Mouse (Mus musculus): ENCODE measurements around the gene Zfp536. TPM values are rescaled to one million over a fixed set of nuclear protein-coding genes. Genes with fewer than 3 reads are reported as not detected.
A peak's percentile ranks its signal among the peaks of the same experiment; 100 is the strongest.

The Zfp536 gene
- polyA plus RNA-seq, 1 experiment from 2014 or later, result 2.8 TPM

GRCm38 (mm10) chr7:37594211-37595030 lies 179.0 kb downstream of the Zfp536 start:
- ATAC-seq (replicated peaks; ENCODE audit: insufficient number of reproducible peaks, low FRiP score, low TSS enrichment), result no peak
- Histone ChIP-seq H3K9ac (ENCODE audit: low read depth, low read length) (no peak overlapping the region), H3K36me3 (ENCODE audit: control insufficient read depth, insufficient read depth, low read length) (no peaks in the 10 kb centered on the region), H3K4me1 (ENCODE audit: control insufficient read depth, insufficient read depth, low read length) (no peaks in the 10 kb centered on the region), H3K27me3 (ENCODE audit: control insufficient read depth, insufficient read depth, low read length) (no peaks in the 10 kb centered on the region), H3K4me2 (no peak overlapping the region), H3K9me3 (replicated peaks; ENCODE audit: control insufficient read depth, low read length) (no peaks in the 10 kb centered on the region), H3K27ac (ENCODE audit: low read depth, low read length) (no peak overlapping the region), H3K4me3 (ENCODE audit: low read depth, low read length) (no peak overlapping the region)
- WGBS (ENCODE audit: insufficient replicate concordance), result 70% methylated on average over 12 of the region's 12 CpGs

DNA sequence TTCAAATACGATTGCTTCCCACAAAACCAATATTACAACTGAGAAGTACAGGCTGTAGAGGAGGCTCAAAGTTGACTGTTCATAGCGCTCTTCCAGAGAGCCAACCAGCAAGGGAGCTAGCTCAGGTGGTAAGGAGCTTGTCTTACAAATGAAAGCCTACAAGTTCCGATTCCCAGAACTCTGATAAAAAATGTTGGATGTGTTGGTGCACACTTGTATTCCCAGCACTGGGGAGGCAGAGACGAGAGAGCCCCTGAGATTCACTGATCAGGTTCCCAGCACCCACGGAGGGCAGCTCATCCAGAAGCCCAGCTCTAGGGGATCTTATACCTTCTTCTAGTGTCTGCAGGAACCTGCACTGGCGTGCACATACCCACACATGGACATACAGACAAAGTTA lies 179.9 kb downstream of the Zfp536 start:
- no peak overlapping the region for H3K9ac ChIP-seq (ENCODE audit: low read depth, low read length)
- WGBS (ENCODE audit: insufficient replicate concordance), result 84% methylated on average over 6 of the region's 6 CpGs
- H3K4me3 ChIP-seq (ENCODE audit: low read depth, low read length), result no peak overlapping the region
- no peaks in the 10 kb centered on the region for H3K4me1 ChIP-seq (ENCODE audit: control insufficient read depth, insufficient read depth, low read length)
- H3K9me3 ChIP-seq (replicated peaks; ENCODE audit: control insufficient read depth, low read length), result no peaks in the 10 kb centered on the region
- no peak overlapping the region for H3K27ac ChIP-seq (ENCODE audit: low read depth, low read length)
- H3K36me3 ChIP-seq (ENCODE audit: control insufficient read depth, insufficient read depth, low read length), result no peaks in the 10 kb centered on the region
- no peak overlapping the region for H3K4me2 ChIP-seq
- no peak for ATAC-seq (replicated peaks; ENCODE audit: insufficient number of reproducible peaks, low FRiP score, low TSS enrichment)
- no peaks in the 10 kb centered on the region for H3K27me3 ChIP-seq (ENCODE audit: control insufficient read depth, insufficient read depth, low read length)

DNA sequence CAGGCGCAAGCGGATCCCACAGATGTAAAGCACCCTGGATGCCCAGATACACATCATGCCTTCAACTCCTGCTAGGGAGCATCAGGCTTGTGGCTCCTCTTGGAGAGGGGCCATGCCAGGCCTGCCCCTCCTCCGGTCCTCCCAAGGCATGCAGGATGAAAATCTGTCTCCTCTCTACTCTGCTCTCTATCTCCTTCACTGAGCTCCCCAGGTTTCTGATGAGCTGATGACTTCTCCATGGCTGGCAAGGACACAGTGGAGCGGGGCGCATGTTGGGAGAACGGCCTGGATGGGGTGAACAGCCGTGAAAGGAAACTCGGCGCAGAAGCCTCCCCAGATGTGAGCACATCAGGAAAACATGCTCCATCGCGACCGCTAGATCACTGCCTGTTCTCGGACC lies 186.7 kb downstream of the Zfp536 start:
- Histone ChIP-seq H3K4me1 (ENCODE audit: control insufficient read depth, insufficient read depth, low read length) (no peaks in the 10 kb centered on the region), H3K9ac (ENCODE audit: low read depth, low read length) (no peak overlapping the region), H3K9me3 (replicated peaks; ENCODE audit: control insufficient read depth, low read length) (no peaks in the 10 kb centered on the region), H3K4me2 (no peak overlapping the region), H3K36me3 (ENCODE audit: control insufficient read depth, insufficient read depth, low read length) (no peaks in the 10 kb centered on the region), H3K4me3 (ENCODE audit: low read depth, low read length) (no peak overlapping the region), H3K27me3 (ENCODE audit: control insufficient read depth, insufficient read depth, low read length) (no peaks in the 10 kb centered on the region), H3K27ac (ENCODE audit: low read depth, low read length) (no peak overlapping the region)
- no peak for ATAC-seq (replicated peaks; ENCODE audit: insufficient number of reproducible peaks, low FRiP score, low TSS enrichment)
- WGBS (ENCODE audit: insufficient replicate concordance), result 83% methylated on average over 13 of the region's 13 CpGs

GRCm38 (mm10) chr7:37581262-37581661 lies 192.2 kb downstream of the Zfp536 start:
- Histone ChIP-seq H3K4me3 (ENCODE audit: low read depth, low read length) (no peak overlapping the region), H3K9me3 (replicated peaks; ENCODE audit: control insufficient read depth, low read length) (no peaks in the 10 kb centered on the region), H3K27me3 (ENCODE audit: control insufficient read depth, insufficient read depth, low read length) (no peaks in the 10 kb centered on the region), H3K27ac (ENCODE audit: low read depth, low read length) (no peak overlapping the region), H3K4me1 (ENCODE audit: control insufficient read depth, insufficient read depth, low read length) (no peaks in the 10 kb centered on the region), H3K9ac (ENCODE audit: low read depth, low read length) (no peak overlapping the region), H3K36me3 (ENCODE audit: control insufficient read depth, insufficient read depth, low read length) (no peaks in the 10 kb centered on the region), H3K4me2 (no peak overlapping the region)
- no peak for ATAC-seq (replicated peaks; ENCODE audit: insufficient number of reproducible peaks, low FRiP score, low TSS enrichment)
- WGBS (ENCODE audit: insufficient replicate concordance), result 79% methylated on average over 3 of the region's 3 CpGs

GRCm38 (mm10) chr7:37580554-37580953 lies 192.9 kb downstream of the Zfp536 start:
- no peaks in the 10 kb centered on the region for H3K36me3 ChIP-seq (ENCODE audit: control insufficient read depth, insufficient read depth, low read length)
- 39% methylated on average over 5 of the region's 5 CpGs for WGBS (ENCODE audit: insufficient replicate concordance)
- H3K27me3 ChIP-seq (ENCODE audit: control insufficient read depth, insufficient read depth, low read length), result no peaks in the 10 kb centered on the region
- H3K4me3 ChIP-seq (ENCODE audit: low read depth, low read length), result no peak overlapping the region
- no peak overlapping the region for H3K9ac ChIP-seq (ENCODE audit: low read depth, low read length)
- ATAC-seq (replicated peaks; ENCODE audit: insufficient number of reproducible peaks, low FRiP score, low TSS enrichment), result no peak
- H3K9me3 ChIP-seq (replicated peaks; ENCODE audit: control insufficient read depth, low read length), result no peaks in the 10 kb centered on the region
- H3K4me1 ChIP-seq (ENCODE audit: control insufficient read depth, insufficient read depth, low read length), result no peaks in the 10 kb centered on the region
- H3K4me2 ChIP-seq, result no peak overlapping the region
- H3K27ac ChIP-seq (ENCODE audit: low read depth, low read length), result no peak overlapping the region

DNA sequence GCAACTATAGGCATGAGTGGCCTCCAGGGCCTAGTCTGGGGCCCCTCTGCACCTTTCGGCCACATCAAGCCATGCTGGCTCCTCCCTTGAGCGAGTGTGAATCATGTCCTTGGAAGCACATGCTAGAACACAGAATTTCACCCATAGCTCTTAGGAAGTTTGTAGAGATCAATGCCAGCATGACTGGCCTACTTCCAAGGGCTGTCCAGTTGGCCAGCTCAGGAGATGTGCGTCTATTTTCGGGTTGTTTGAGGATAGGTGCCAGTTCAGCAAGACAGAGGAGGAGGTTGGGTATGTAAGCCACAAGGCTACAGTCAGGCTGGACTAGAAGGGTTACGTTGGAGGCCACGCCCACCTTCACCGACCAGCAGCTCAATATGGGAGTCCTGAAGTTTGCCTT lies 201.4 kb downstream of the Zfp536 start:
- peaks cover 3% of the 10 kb centered on the region; the same call in 1 of the 2 replicates for H3K27me3 ChIP-seq (ENCODE audit: control insufficient read depth, insufficient read depth, low read length)
- no peak overlapping the region for H3K27ac ChIP-seq (ENCODE audit: low read depth, low read length)
- H3K4me2 ChIP-seq, result no peak overlapping the region
- H3K36me3 ChIP-seq (ENCODE audit: control insufficient read depth, insufficient read depth, low read length), result no peaks in the 10 kb centered on the region
- no peaks in the 10 kb centered on the region for H3K9me3 ChIP-seq (replicated peaks; ENCODE audit: control insufficient read depth, low read length)
- no peak overlapping the region for H3K4me3 ChIP-seq (ENCODE audit: low read depth, low read length)
- no peak overlapping the region for H3K9ac ChIP-seq (ENCODE audit: low read depth, low read length)
- 0 out of 2 replicates have a peak, but pooled peaks cover 3% of the 10 kb centered on the region for H3K4me1 ChIP-seq (ENCODE audit: control insufficient read depth, insufficient read depth, low read length)
- no peak for ATAC-seq (replicated peaks; ENCODE audit: insufficient number of reproducible peaks, low FRiP score, low TSS enrichment)
- WGBS (ENCODE audit: insufficient replicate concordance), result 86% methylated on average over 7 of the region's 7 CpGs

DNA sequence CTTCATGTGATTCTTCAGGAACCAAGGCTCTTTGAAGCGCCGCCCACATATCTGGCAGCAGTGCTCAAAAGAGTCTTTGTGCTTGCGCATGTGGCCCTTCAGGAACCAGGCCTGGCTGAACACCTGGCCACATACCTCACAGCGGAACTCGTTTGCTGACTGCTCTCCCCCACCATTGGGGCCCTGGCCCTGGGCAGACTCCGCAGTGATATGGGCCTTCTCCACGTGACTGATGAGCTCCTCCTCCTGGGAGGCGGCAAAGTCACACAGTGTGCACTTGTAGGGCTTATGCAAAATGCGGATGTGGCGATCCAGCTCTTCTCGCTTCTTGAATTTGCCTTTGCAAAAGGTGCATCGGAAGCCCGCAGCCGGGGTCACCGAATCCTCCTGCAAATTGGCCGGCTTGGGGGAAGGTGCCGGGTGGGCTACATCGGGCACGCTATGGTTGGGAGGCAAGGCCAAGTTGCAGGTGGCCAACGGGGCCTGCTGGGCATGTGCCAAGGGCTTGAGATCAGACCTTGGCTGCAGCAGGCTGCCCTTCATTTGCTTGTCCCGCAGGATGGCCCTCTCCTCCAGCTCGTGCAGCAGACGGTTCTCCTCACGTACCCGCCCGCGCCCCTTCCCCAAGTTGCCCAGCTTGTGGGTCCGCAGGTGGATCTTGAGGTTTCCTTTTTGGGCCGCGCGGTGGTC lies 204.5 kb downstream of the Zfp536 start:
- Histone ChIP-seq H3K9me3 (replicated peaks; ENCODE audit: control insufficient read depth, low read length) (no peaks in the 10 kb centered on the region), H3K27ac (ENCODE audit: low read depth, low read length) (no peak overlapping the region), H3K4me1 (ENCODE audit: control insufficient read depth, insufficient read depth, low read length) (peaks cover 8% of the 10 kb centered on the region; the same call in 1 of the 2 replicates), H3K9ac (ENCODE audit: low read depth, low read length) (no peak overlapping the region), H3K4me2 (peak overlapping the region; percentile 20; the same call in 1 of the 2 replicates), H3K27me3 (ENCODE audit: control insufficient read depth, insufficient read depth, low read length) (peaks cover 3% of the 10 kb centered on the region; the same call in 1 of the 2 replicates), H3K36me3 (ENCODE audit: control insufficient read depth, insufficient read depth, low read length) (no peaks in the 10 kb centered on the region), H3K4me3 (ENCODE audit: low read depth, low read length) (no peak overlapping the region)
- 54% methylated on average over 31 of the region's 31 CpGs for WGBS (ENCODE audit: insufficient replicate concordance)
- peak; percentile 35; the same call in 1 of the 2 replicates for ATAC-seq (replicated peaks; ENCODE audit: insufficient number of reproducible peaks, low FRiP score, low TSS enrichment)

- Histone ChIP-seq H3K9ac (ENCODE audit: low read depth, low read length) (no peak overlapping the region), H3K27me3 (ENCODE audit: control insufficient read depth, insufficient read depth, low read length) (peaks cover 3% of the 10 kb centered on the region; the same call in 1 of the 2 replicates), H3K4me2 (no peak overlapping the region), H3K4me1 (ENCODE audit: control insufficient read depth, insufficient read depth, low read length) (peaks cover 8% of the 10 kb centered on the region; the same call in 1 of the 2 replicates), H3K9me3 (replicated peaks; ENCODE audit: control insufficient read depth, low read length) (no peaks in the 10 kb centered on the region), H3K36me3 (ENCODE audit: control insufficient read depth, insufficient read depth, low read length) (no peaks in the 10 kb centered on the region), H3K27ac (ENCODE audit: low read depth, low read length) (no peak overlapping the region), H3K4me3 (ENCODE audit: low read depth, low read length) (no peak overlapping the region)
- WGBS (ENCODE audit: insufficient replicate concordance), result 60% methylated on average over 14 of the region's 14 CpGs
- ATAC-seq (replicated peaks; ENCODE audit: insufficient number of reproducible peaks, low FRiP score, low TSS enrichment), result no peak
Measured at GRCm38 (mm10) chr7:37568041-37568440, 205.4 kb downstream of the Zfp536 start.
